Mouse (Mus musculus) liver, embryonic 14.5 days (tissue): ENCODE results near the gene Rarres1. TPM values are rescaled to one million over a fixed set of nuclear protein-coding genes. Genes with fewer than 3 reads are reported as not detected.

Experiments used
- ATAC-seq: fragments of 200-750 bp; cut with Nextera tagmentation; 2 replicates; pipeline ENCODE4 v1.8.0; 2017; ENCODE audit warnings: moderate number of reproducible peaks, mild to moderate bottlenecking, moderate library complexity; ENCODE audit not compliant: insufficient read depth
- DNase-seq, 3 experiments: peaks; one replicate each; pipeline ENCODE4 v3.0.0-alpha.2; 2012 to 2013; ENCODE audit warnings: low read depth in 3 of 3, low spot score in 3 of 3
- H3K27ac ChIP-seq: fragments of 300-500 bp; sonication (generic); 2 replicates; pipeline ENCODE4 v1.5.1; 2014; ENCODE audit warnings: moderate library complexity, mild to moderate bottlenecking, control low read depth, inconsistent platforms
- H3K27me3 ChIP-seq: fragments of 300-500 bp; sonication (generic); 2 replicates; pipeline ENCODE4 v1.6.1; 2014; ENCODE audit warnings: mild to moderate bottlenecking, low read length, moderate library complexity; ENCODE audit not compliant: control insufficient read depth, insufficient read depth
- H3K36me3 ChIP-seq: fragments of 300-500 bp; sonication (generic); replicated peaks from 2 replicates; pipeline ENCODE4 v1.6.1; 2014; ENCODE audit warnings: low read depth; ENCODE audit not compliant: control insufficient read depth, insufficient read depth
- H3K4me1 ChIP-seq, 2 experiments: fragments of 200-500 bp in 1 of 2; fragments of 300-500 bp in 1 of 2; sonication (generic) in 1 of 2; replicated peaks; 2 replicates each; pipeline ENCODE4 v1.6.1; 2012 to 2014; ENCODE audit warnings: antibody characterized with exemption in 1 of 2, inconsistent platforms in 1 of 2, low read length in 1 of 2; ENCODE audit not compliant: control insufficient read depth in 2 of 2, insufficient read depth in 2 of 2
- H3K4me2 ChIP-seq: fragments of 300-500 bp; sonication (generic); 2 replicates; pipeline ENCODE4 v1.6.1; 2014; ENCODE audit warnings: low read depth, mild to moderate bottlenecking, control low read depth, moderate library complexity
- H3K4me3 ChIP-seq, 2 experiments: fragments of 200-500 bp in 1 of 2; fragments of 300-500 bp in 1 of 2; sonication (generic) in 1 of 2; 2 replicates each; pipeline ENCODE4 v1.5.1; 2012 to 2014; ENCODE audit warnings: low read depth in 2 of 2, low read length in 2 of 2, mild to moderate bottlenecking in 2 of 2, control low read depth in 1 of 2, inconsistent platforms in 1 of 2, moderate library complexity in 1 of 2; ENCODE audit not compliant: insufficient read depth in 1 of 2
- H3K9ac ChIP-seq: fragments of 300-500 bp; sonication (generic); replicated peaks from 2 replicates; pipeline ENCODE4 v1.6.1; 2014; ENCODE audit warnings: mild to moderate bottlenecking, control low read depth, moderate library complexity
- H3K9me3 ChIP-seq: fragments of 300-500 bp; sonication (generic); 2 replicates; pipeline ENCODE4 v1.6.1; 2016; ENCODE audit warnings: low read length, mixed read lengths; ENCODE audit not compliant: control insufficient read depth
- CTCF ChIP-seq: IDR thresholded peaks from 2 replicates; pipeline ENCODE4 v1.5.1; 2016; ENCODE audit warnings: antibody characterized with exemption, low read depth, control low read depth
- EP300 ChIP-seq: IDR thresholded peaks from 2 replicates; pipeline ENCODE4 v1.6.1; 2016; ENCODE audit warnings: antibody characterized with exemption, low read depth
- WGBS: fragments of 180-500 bp; shearing (Covaris S2); extraction: QIAGEN DNeasy Blood & Tissue Kit; methylation state at CpG from one replicate; pipeline ENCODE4 v1.1.7; 2014; ENCODE audit not compliant: insufficient replicate concordance; 5-methylcytosine and 5-hydroxymethylcytosine counted together
- polyA plus RNA-seq, 2 experiments: library from polyadenylated mRNA; depleted of rRNA in 1 of 2; stranded (reverse) in 1 of 2; unstranded in 1 of 2; fragments of >200 nt; fragmentation: Nextera tagmentation in 1 of 2; extraction: Ambion mirVana in 1 of 2; gene quantifications; 2 replicates each; pipeline versions ENCODE4 v1.2.1 to v1.2.3; 2012 to 2014

Rarres1 gene
- polyA plus RNA-seq, 2 experiments: 1.3 to 1.5 TPM

DNA sequence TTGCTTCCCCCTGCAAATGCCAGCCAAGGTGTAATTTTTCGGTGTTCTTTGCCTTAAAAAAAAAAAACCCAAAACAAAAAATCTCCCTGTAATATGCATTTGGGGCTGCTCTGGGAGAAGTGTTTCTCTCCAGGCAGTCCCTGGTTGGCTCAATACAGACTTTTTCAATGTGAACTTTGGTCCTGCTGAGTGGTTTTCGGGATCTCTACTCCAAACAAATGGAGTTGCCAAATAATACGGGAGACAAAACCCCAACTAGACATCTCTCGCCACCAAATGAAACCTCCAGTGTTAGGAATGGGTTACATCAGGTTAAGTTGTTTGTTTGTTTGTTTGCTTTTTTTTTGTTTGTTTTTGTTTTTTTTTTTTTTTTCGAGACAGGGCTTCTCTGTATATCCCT lies 39.9 kb upstream of the Rarres1 start:
- H3K9me3 ChIP-seq: no peaks in the 10 kb centered on the region
- ATAC-seq (no peak), DNase-seq (no peak)
- peaks cover 0 to 2% of the 10 kb centered on the region in 2 experiments; a peak in 1 of 4 replicates for H3K4me1 ChIP-seq
- TF ChIP-seq CTCF: no peak
- TF ChIP-seq EP300: no peak
- no peak overlapping the region for H3K4me3 ChIP-seq
- H3K27me3 ChIP-seq: no peaks in the 10 kb centered on the region
- no peak overlapping the region for H3K4me2 ChIP-seq
- WGBS: 49% methylated on average over 5 of the region's 5 CpGs
- no peak overlapping the region for H3K9ac ChIP-seq
- H3K36me3 ChIP-seq: no peaks in the 10 kb centered on the region
- no peak overlapping the region for H3K27ac ChIP-seq

DNA sequence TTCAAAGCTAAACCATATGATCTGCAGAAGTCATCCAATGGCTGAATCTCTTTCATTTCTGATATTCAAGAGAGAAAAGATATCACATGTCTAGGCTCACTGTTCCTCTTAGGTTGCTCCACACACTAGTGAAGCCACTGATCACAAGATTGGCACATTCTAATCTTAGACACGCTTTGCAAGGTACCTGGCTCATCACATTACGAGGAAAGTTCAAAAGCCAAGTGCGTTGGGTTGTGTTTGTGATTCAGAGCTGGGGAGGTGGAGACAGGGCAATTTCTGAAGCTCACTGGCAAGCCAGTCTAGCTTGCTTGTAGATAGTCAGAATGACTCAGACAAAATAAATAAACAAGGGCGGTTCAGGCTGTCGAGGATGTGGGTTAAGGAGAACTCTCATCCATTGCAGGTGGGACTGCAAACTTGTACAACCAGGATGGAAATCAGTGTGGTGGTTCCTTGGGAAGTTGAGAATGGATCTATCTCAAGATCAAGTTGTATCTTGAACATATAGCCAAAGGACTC lies 38.7 kb upstream of the Rarres1 start:
- Histone ChIP-seq H3K4me3 (no peak overlapping the region), H3K36me3 (no peaks in the 10 kb centered on the region), H3K9me3 (no peaks in the 10 kb centered on the region), H3K9ac (no peak overlapping the region), H3K4me2 (no peak overlapping the region), H3K27ac (no peak overlapping the region), H3K27me3 (no peaks in the 10 kb centered on the region), H3K4me1 (peaks cover 0 to 2% of the 10 kb centered on the region in 2 experiments; a peak in 1 of 4 replicates)
- TF ChIP-seq EP300 (no peak), CTCF (no peak)
- WGBS: 62% methylated on average over 5 of the region's 5 CpGs
- no peak for ATAC-seq
- no peak for DNase-seq

DNA sequence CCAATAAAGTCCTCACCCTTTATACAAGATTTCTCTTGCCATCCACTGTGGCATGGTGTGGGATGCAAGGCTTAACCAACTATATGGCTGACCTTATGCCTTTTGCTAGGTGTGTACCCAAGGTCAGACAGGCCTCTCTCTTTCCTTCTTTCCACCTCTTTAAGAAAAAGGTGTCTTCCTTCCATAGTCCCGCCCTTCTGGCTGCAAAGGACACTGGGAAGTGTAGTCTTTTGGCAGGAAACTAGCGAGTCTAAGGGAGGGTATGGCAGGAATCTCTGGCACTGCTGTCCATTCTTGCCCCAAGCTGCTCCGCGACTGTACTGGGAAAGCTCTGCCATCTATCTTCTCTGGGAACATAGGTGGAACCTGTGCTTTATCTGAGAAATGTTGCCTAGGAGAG lies 38.0 kb upstream of the Rarres1 start:
- Histone ChIP-seq H3K27ac (no peak overlapping the region), H3K9ac (no peak overlapping the region), H3K36me3 (no peaks in the 10 kb centered on the region), H3K9me3 (no peaks in the 10 kb centered on the region), H3K27me3 (no peaks in the 10 kb centered on the region), H3K4me1 (peaks cover 0 to 2% of the 10 kb centered on the region in 2 experiments; a peak in 1 of 4 replicates), H3K4me3 (no peak overlapping the region), H3K4me2 (no peak overlapping the region)
- DNase-seq (no peak), ATAC-seq (no peak)
- WGBS: 31% methylated on average over 4 of the region's 4 CpGs
- TF ChIP-seq EP300: no peak
- no peak for TF ChIP-seq CTCF

DNA sequence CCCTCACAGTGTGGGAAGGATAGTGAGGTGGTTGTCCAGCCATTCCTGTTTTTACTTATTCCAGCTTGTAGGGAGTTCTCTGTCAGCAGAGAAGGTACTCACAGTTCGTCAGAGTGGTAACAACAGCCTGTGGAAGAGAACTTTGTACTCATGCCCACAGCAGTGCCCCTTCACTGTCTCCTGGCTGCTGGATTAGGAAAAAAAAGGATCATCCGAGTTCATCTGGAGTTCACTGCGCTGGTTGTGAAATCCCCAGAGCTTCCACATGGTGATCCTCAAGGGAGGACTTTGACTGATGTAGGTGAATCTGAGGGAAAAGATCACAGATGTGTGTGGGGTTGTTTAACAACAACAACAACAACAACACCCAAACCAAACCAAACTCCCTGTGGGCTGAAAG lies 35.9 kb upstream of the Rarres1 start:
- no peak for TF ChIP-seq EP300
- no peak for TF ChIP-seq CTCF
- H3K27ac ChIP-seq: no peak overlapping the region
- no peak overlapping the region for H3K9ac ChIP-seq
- H3K9me3 ChIP-seq: no peaks in the 10 kb centered on the region
- no peak overlapping the region for H3K4me2 ChIP-seq
- H3K4me3 ChIP-seq: no peak overlapping the region
- ATAC-seq: no peak
- peaks cover 0 to 2% of the 10 kb centered on the region in 2 experiments; a peak in 1 of 4 replicates for H3K4me1 ChIP-seq
- no peaks in the 10 kb centered on the region for H3K36me3 ChIP-seq
- WGBS: 58% methylated on average over 3 of the region's 3 CpGs
- H3K27me3 ChIP-seq: no peaks in the 10 kb centered on the region
- no peak for DNase-seq

DNA sequence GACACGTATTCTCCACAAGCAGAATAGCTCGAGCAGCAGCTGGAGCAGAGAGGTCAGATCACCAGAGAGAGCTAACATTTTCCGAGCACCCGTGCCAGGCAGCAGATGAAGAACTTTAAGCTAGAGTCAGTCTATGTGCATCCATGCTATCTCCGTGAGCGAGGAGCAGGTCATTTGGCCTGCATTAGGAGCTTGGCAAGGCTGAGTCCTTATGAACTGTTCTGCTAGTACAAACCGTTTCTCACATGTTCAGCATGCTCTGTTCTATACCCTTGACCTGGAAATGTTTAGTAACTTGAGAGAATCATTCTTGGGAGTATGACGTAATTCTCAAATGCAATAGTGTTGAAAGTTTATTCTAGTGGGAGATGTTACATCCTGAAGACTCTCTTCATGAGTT lies 28.3 kb upstream of the Rarres1 start:
- no peaks in the 10 kb centered on the region for H3K27me3 ChIP-seq
- DNase-seq (no peak), ATAC-seq (no peak)
- no peak overlapping the region for H3K4me2 ChIP-seq
- no peak overlapping the region for H3K4me3 ChIP-seq
- WGBS: 61% methylated on average over 8 of the region's 8 CpGs
- no peaks in the 10 kb centered on the region for H3K36me3 ChIP-seq
- no peak overlapping the region for H3K27ac ChIP-seq
- H3K9me3 ChIP-seq: no peaks in the 10 kb centered on the region
- TF ChIP-seq CTCF (no peak), EP300 (no peak)
- H3K9ac ChIP-seq: no peak overlapping the region
- H3K4me1 ChIP-seq: no peaks in the 10 kb centered on the region
